ENCODE assay signal across 33 mouse cellular contexts in the genomic region with DNA sequence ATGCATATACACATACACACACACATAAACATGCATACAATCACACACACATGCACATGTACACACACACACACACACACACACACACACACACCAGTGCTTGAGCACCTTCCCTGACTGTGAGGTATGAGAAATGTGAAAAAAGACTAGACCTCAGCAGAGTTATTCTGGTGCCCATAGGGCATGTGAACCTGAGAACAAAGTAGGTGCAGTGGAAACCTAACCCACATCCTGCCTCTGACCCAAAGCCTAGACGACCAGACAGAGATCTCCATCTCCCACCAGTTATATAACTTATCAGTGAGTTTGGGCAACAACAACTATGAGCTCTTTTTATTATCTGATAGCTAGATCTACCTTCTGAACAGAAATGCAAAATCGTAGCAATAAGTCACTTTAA.
A peak's percentile ranks its signal among the peaks of the same experiment; 100 is the strongest.
DNase-seq lines count a peak whose midpoint lies in the region; ATAC-seq lines count a peak whose summit lies in the region.
"Had no signal": no experiment of that assay in that cellular context is flagged by ENCODE, and none has a peak within 500 bp of the region (broad histone marks: within the 10 kb centered on the region; RNA-seq: fewer than 3 reads in every experiment).

No protein-coding gene starts in this region.

- no peak overlapping the region for H3K4me2 ChIP-seq in intestine, embryonic 16.5 days (ENCODE audit: low read depth, low read length)
- H3K4me2 ChIP-seq: embryonic facial prominence, embryonic 15.5 days; forebrain, embryonic 12.5 days; limb, embryonic 15.5 days; liver, embryonic 13.5 days; neural tube, embryonic 13.5 days had no signal

- 67% methylated on average over 2 of the region's 2 CpGs for WGBS in intestine, embryonic 16.5 days

- no peak overlapping the region for H3K4me3 ChIP-seq in intestine, embryonic 16.5 days (ENCODE audit: low read length)
- H3K4me3 ChIP-seq: embryonic facial prominence, embryonic 10.5 days; embryonic facial prominence, embryonic 15.5 days; forebrain, embryonic 12.5 days; hindbrain, embryonic 10.5 days; limb, embryonic 10.5 days; limb, embryonic 15.5 days; liver, embryonic 13.5 days; midbrain, embryonic 10.5 days; neural tube, embryonic 13.5 days had no signal

- H3K9ac ChIP-seq in intestine, embryonic 16.5 days (ENCODE audit: low read depth, low read length) = no peak overlapping the region
- H3K9ac ChIP-seq: embryonic facial prominence, embryonic 15.5 days; forebrain, embryonic 12.5 days; forebrain, postnatal 0 days; limb, embryonic 15.5 days; liver, embryonic 13.5 days; neural tube, embryonic 13.5 days had no signal

- DNase-seq in thymus, postnatal 0 days (ENCODE audit: low spot score) = peak; percentile 17
- DNase-seq in thymus, postnatal 36 days = no peak
- DNase-seq in induced T-regulatory cell, adult 2 months (ENCODE audit: low read depth) = peak; percentile 74
- DNase-seq in splenic B cell, adult 2 months (ENCODE audit: low read depth, low spot score) = peak; percentile 13
- no peak for DNase-seq in urinary bladder, postnatal 4 days (ENCODE audit: low spot score in 2 of 2)
- DNase-seq: B cell, adult 2 months; cerebellum, adult 8-10 months; cerebellum, postnatal 25 days; forebrain, postnatal 0 days; gastrocnemius, postnatal 10 days; heart, postnatal 14 days; kidney, adult 9 months; kidney, postnatal 10 days; layer of hippocampus, postnatal 36 days; liver, embryonic 13.5 days; lung, adult 18-20 months; right cerebral cortex, postnatal 4 days had no signal

- ATAC-seq in CD4-positive, CD25-positive, alpha-beta regulatory T cell, adult 4 months = peak; percentile 85
- no peak for ATAC-seq in intestine, embryonic 16.5 days
- ATAC-seq: forebrain, postnatal 0 days; hindbrain, embryonic 16.5 days; intestine, postnatal 0 days; lung, postnatal 0 days; midbrain, embryonic 16.5 days; Patski had no signal

- no peaks in the 10 kb centered on the region for H3K36me3 ChIP-seq in splenic B cell, adult 2 months (ENCODE audit: control insufficient read depth, insufficient read depth, low read length, poor library complexity, severe bottlenecking)
- H3K36me3 ChIP-seq in intestine, embryonic 16.5 days (ENCODE audit: control insufficient read depth, insufficient read depth, low read length) = no peaks in the 10 kb centered on the region
- H3K36me3 ChIP-seq: embryonic facial prominence, embryonic 10.5 days; embryonic facial prominence, embryonic 15.5 days; forebrain, embryonic 12.5 days; hindbrain, embryonic 10.5 days; limb, embryonic 10.5 days; limb, embryonic 15.5 days; liver, embryonic 13.5 days; midbrain, embryonic 10.5 days; neural tube, embryonic 13.5 days had no signal

- no peak overlapping the region for H3K27ac ChIP-seq in intestine, embryonic 16.5 days (ENCODE audit: low read length)
- H3K27ac ChIP-seq: embryonic facial prominence, embryonic 10.5 days; embryonic facial prominence, embryonic 15.5 days; forebrain, embryonic 12.5 days; hindbrain, embryonic 10.5 days; limb, embryonic 10.5 days; limb, embryonic 15.5 days; liver, embryonic 13.5 days; midbrain, embryonic 10.5 days; neural tube, embryonic 13.5 days; stomach, postnatal 0 days had no signal

- H3K9me3 ChIP-seq in intestine, embryonic 16.5 days (ENCODE audit: control insufficient read depth, low read length) = no peaks in the 10 kb centered on the region
- H3K9me3 ChIP-seq: embryonic facial prominence, embryonic 10.5 days; embryonic facial prominence, embryonic 15.5 days; forebrain, embryonic 12.5 days; hindbrain, embryonic 10.5 days; limb, embryonic 10.5 days; limb, embryonic 15.5 days; liver, embryonic 13.5 days; midbrain, embryonic 10.5 days; neural tube, embryonic 13.5 days had no signal

- H3K4me1 ChIP-seq in intestine, embryonic 16.5 days (ENCODE audit: control insufficient read depth, insufficient read depth, low read length) = no peaks in the 10 kb centered on the region
- H3K4me1 ChIP-seq: embryonic facial prominence, embryonic 10.5 days; embryonic facial prominence, embryonic 15.5 days; hindbrain, embryonic 10.5 days; limb, embryonic 10.5 days; limb, embryonic 15.5 days; liver, embryonic 13.5 days; neural tube, embryonic 13.5 days had no signal

- H3K27me3 ChIP-seq in splenic B cell, adult 2 months (ENCODE audit: control insufficient read depth, insufficient read depth, low read length, poor library complexity, severe bottlenecking) = no peaks in the 10 kb centered on the region
- H3K27me3 ChIP-seq in intestine, embryonic 16.5 days (replicated peaks; ENCODE audit: control insufficient read depth, insufficient read depth, low read length) = no peaks in the 10 kb centered on the region
- H3K27me3 ChIP-seq: embryonic facial prominence, embryonic 15.5 days; forebrain, embryonic 12.5 days; limb, embryonic 15.5 days; liver, embryonic 13.5 days; neural tube, embryonic 13.5 days; Patski had no signal

Comparison
In these comparisons a context has a peak if more than half of its experiments do, and no peak if none do; other contexts are left out.
1. DNase-seq: peak in thymus, postnatal 0 days (single experiment), induced T-regulatory cell, adult 2 months (single experiment) and splenic B cell, adult 2 months (single experiment); none in thymus, postnatal 36 days (0 of 2) and urinary bladder, postnatal 4 days (0 of 2).